Mouse (Mus musculus) liver, embryonic 12.5 days (tissue): Measurements from ENCODE around the gene Fam136a. TPM values are rescaled to one million over a fixed set of nuclear protein-coding genes. Genes with fewer than 3 reads are reported as not detected.
A peak's percentile ranks its signal among the peaks of the same experiment; 100 is the strongest.
"Not testable (repeated sequence)": the region's sequence is repeated elsewhere in the genome, so short reads cannot be mapped to it uniquely, and the experiment has no call there.

ENCODE experiments used
- ATAC-seq: fragments of 200-750 bp; cut with Nextera tagmentation; 2 replicates; pipeline ENCODE4 v1.8.0; 2017; ENCODE audit warnings: moderate number of reproducible peaks, mild to moderate bottlenecking, moderate library complexity
- H3K27ac ChIP-seq: fragments of 300-500 bp; sonication (generic); 2 replicates; pipeline ENCODE4 v1.5.1; 2016; ENCODE audit warnings: mild to moderate bottlenecking
- H3K27me3 ChIP-seq: fragments of 300-500 bp; sonication (generic); replicated peaks from 2 replicates; pipeline ENCODE4 v1.6.1; 2016; ENCODE audit warnings: mild to moderate bottlenecking, moderate library complexity
- H3K36me3 ChIP-seq: fragments of 300-500 bp; sonication (generic); 2 replicates; pipeline ENCODE4 v1.6.1; 2016; ENCODE audit warnings: mild to moderate bottlenecking, moderate library complexity
- H3K4me1 ChIP-seq: fragments of 300-500 bp; sonication (generic); 2 replicates; pipeline ENCODE4 v1.6.1; 2016
- H3K4me2 ChIP-seq: fragments of 300-500 bp; sonication (generic); 2 replicates; pipeline ENCODE4 v1.6.1; 2016; ENCODE audit warnings: mild to moderate bottlenecking, moderate library complexity
- H3K4me3 ChIP-seq: fragments of 300-500 bp; sonication (generic); 2 replicates; pipeline ENCODE4 v1.5.1; 2016; ENCODE audit warnings: mild to moderate bottlenecking, moderate library complexity
- H3K9ac ChIP-seq: fragments of 300-500 bp; sonication (generic); 2 replicates; pipeline ENCODE4 v1.6.1; 2016; ENCODE audit warnings: mild to moderate bottlenecking, moderate library complexity
- H3K9me3 ChIP-seq: fragments of 300-500 bp; sonication (generic); replicated peaks from 2 replicates; pipeline ENCODE4 v1.6.1; 2016; ENCODE audit warnings: mild to moderate bottlenecking, moderate library complexity
- WGBS: fragments of 180-500 bp; shearing (Covaris S2); methylation state at CpG from one replicate; pipeline ENCODE4 v1.1.7; 2016; ENCODE audit not compliant: insufficient replicate concordance; 5-methylcytosine and 5-hydroxymethylcytosine counted together
- polyA plus RNA-seq: library from polyadenylated mRNA; unstranded; fragments of >200 nt; fragmentation: Nextera tagmentation; extraction: Ambion mirVana; gene quantifications from 2 replicates; pipeline ENCODE4 v1.2.1, GENCODE M21; 2016

The Fam136a gene
- polyA plus RNA-seq, 1 experiment from 2014 or later = 111 TPM

- Histone ChIP-seq H3K4me2 (peak overlapping the region; percentile 85), H3K9me3 (no peaks in the 10 kb centered on the region), H3K36me3 (peaks cover 42% of the 10 kb centered on the region), H3K4me3 (peak overlapping the region; percentile 94), H3K27me3 (no peaks in the 10 kb centered on the region), H3K27ac (peak overlapping the region; percentile 89), H3K4me1 (peaks cover 59% of the 10 kb centered on the region), H3K9ac (peak overlapping the region; percentile 86)
- no peak for ATAC-seq
- WGBS = 49% methylated on average over 3 of the region's 3 CpGs
These were observed 4.8 kb downstream of the Fam136a start for GRCm38 (mm10) chr6:86370093-86370713.

GRCm38 (mm10) chr6:86370764-86371339 lies 5.4 kb downstream of the Fam136a start, which contains the start of gene Snrpg:
Snrpg (plus strand) TSS chr6:86371304.
- Histone ChIP-seq H3K4me1 (peaks cover 58% of the 10 kb centered on the region), H3K27me3 (no peaks in the 10 kb centered on the region), H3K36me3 (peaks cover 47% of the 10 kb centered on the region), H3K4me3 (peak within 1 kb of the TSS; percentile 94), H3K4me2 (peak within 1 kb of the TSS; percentile 85), H3K9ac (peak within 1 kb of the TSS; percentile 86), H3K9me3 (no peaks in the 10 kb centered on the region), H3K27ac (peak within 1 kb of the TSS; percentile 89)
- ATAC-seq = peak; percentile 35; the same call in 1 of the 2 replicates
- WGBS = 14% methylated on average over 15 of the region's 15 CpGs

GRCm38 (mm10) chr6:86371340-86371911 lies 6.0 kb downstream of the Fam136a start:
- Histone ChIP-seq H3K27ac (peak overlapping the region; percentile 89), H3K9me3 (no peaks in the 10 kb centered on the region), H3K9ac (peak overlapping the region; percentile 86), H3K27me3 (no peaks in the 10 kb centered on the region), H3K4me2 (peak overlapping the region; percentile 85), H3K4me3 (peak overlapping the region; percentile 94), H3K4me1 (peaks cover 52% of the 10 kb centered on the region), H3K36me3 (peaks cover 53% of the 10 kb centered on the region)
- ATAC-seq = peak; percentile 92
- under 1% methylated on average over 50 of the region's 50 CpGs for WGBS

- peak overlapping the region; percentile 85 for H3K4me2 ChIP-seq
- H3K27ac ChIP-seq = peak overlapping the region; percentile 26; the same call in 1 of the 2 replicates
- H3K4me1 ChIP-seq = peaks cover 46% of the 10 kb centered on the region
- peak overlapping the region; percentile 94 for H3K4me3 ChIP-seq
- H3K36me3 ChIP-seq = peaks cover 59% of the 10 kb centered on the region
- H3K9ac ChIP-seq = peak overlapping the region; percentile 86
- ATAC-seq = no peak
- WGBS = 2% methylated on average over 12 of the region's 12 CpGs
- H3K9me3 ChIP-seq = no peaks in the 10 kb centered on the region
- no peaks in the 10 kb centered on the region for H3K27me3 ChIP-seq
These were observed 6.6 kb downstream of the Fam136a start for GRCm38 (mm10) chr6:86371950-86372516.

GRCm38 (mm10) chr6:86373556-86373955 lies 8.1 kb downstream of the Fam136a start:
- peak overlapping the region; percentile 85; the same call in 1 of the 2 replicates for H3K4me2 ChIP-seq
- H3K4me3 ChIP-seq = no peak overlapping the region
- H3K4me1 ChIP-seq = peaks cover 32% of the 10 kb centered on the region
- WGBS = 84% methylated on average over 6 of the region's 6 CpGs
- no peak overlapping the region for H3K9ac ChIP-seq
- no peak overlapping the region for H3K27ac ChIP-seq
- peaks cover 64% of the 10 kb centered on the region for H3K36me3 ChIP-seq
- no peak for ATAC-seq
- no peaks in the 10 kb centered on the region for H3K9me3 ChIP-seq
- no peaks in the 10 kb centered on the region for H3K27me3 ChIP-seq

GRCm38 (mm10) chr6:86378341-86378740 lies 12.9 kb downstream of the Fam136a start:
- Histone ChIP-seq H3K9ac (no peak overlapping the region), H3K9me3 (no peaks in the 10 kb centered on the region), H3K27ac (no peak overlapping the region), H3K4me3 (no peak overlapping the region), H3K27me3 (no peaks in the 10 kb centered on the region), H3K4me2 (no peak overlapping the region), H3K4me1 (peaks cover 10% of the 10 kb centered on the region), H3K36me3 (peaks cover 63% of the 10 kb centered on the region)
- ATAC-seq = no peak
- 76% methylated on average over 3 of the region's 3 CpGs for WGBS

GRCm38 (mm10) chr6:86380112-86380511 lies 14.7 kb downstream of the Fam136a start:
- not testable (repeated sequence) for H3K9ac ChIP-seq, H3K27me3 ChIP-seq, H3K9me3 ChIP-seq, H3K4me2 ChIP-seq, H3K4me3 ChIP-seq, ATAC-seq, H3K27ac ChIP-seq
- Histone ChIP-seq H3K4me1 (peaks cover 20% of the 10 kb centered on the region), H3K36me3 (peaks cover 49% of the 10 kb centered on the region)
- WGBS = 67% methylated on average over 8 of the region's 8 CpGs

- ATAC-seq = no peak
- Histone ChIP-seq H3K36me3 (peaks cover 35% of the 10 kb centered on the region), H3K4me2 (no peak overlapping the region), H3K4me1 (peaks cover 30% of the 10 kb centered on the region), H3K27ac (no peak overlapping the region), H3K9ac (no peak overlapping the region), H3K27me3 (no peaks in the 10 kb centered on the region), H3K9me3 (no peaks in the 10 kb centered on the region), H3K4me3 (no peak overlapping the region)
These were observed 17.1 kb downstream of the Fam136a start for GRCm38 (mm10) chr6:86382551-86382950.

- H3K4me2 ChIP-seq = no peak overlapping the region; the same call in 1 of the 2 replicates
- H3K4me1 ChIP-seq = peaks cover 30% of the 10 kb centered on the region
- no peaks in the 10 kb centered on the region for H3K9me3 ChIP-seq
- no peak overlapping the region for H3K27ac ChIP-seq
- no peak overlapping the region for H3K4me3 ChIP-seq
- peaks cover 35% of the 10 kb centered on the region for H3K36me3 ChIP-seq
- ATAC-seq = no peak; the same call in 1 of the 2 replicates
- no peaks in the 10 kb centered on the region for H3K27me3 ChIP-seq
- H3K9ac ChIP-seq = no peak overlapping the region
- WGBS = 42% methylated on average over 16 of the region's 16 CpGs
These were observed 17.9 kb downstream of the Fam136a start for GRCm38 (mm10) chr6:86383370-86383769.

- Histone ChIP-seq H3K4me3 (no peak overlapping the region), H3K9ac (no peak overlapping the region), H3K4me1 (peaks cover 30% of the 10 kb centered on the region), H3K36me3 (peaks cover 35% of the 10 kb centered on the region), H3K4me2 (no peak overlapping the region), H3K27ac (peak overlapping the region; percentile 12; the same call in 1 of the 2 replicates), H3K27me3 (no peaks in the 10 kb centered on the region), H3K9me3 (no peaks in the 10 kb centered on the region)
- WGBS = 49% methylated on average over 4 of the region's 4 CpGs
- no peak for ATAC-seq
These were observed 19.2 kb downstream of the Fam136a start for GRCm38 (mm10) chr6:86384692-86385091.

GRCm38 (mm10) chr6:86385362-86386104 lies 20.1 kb downstream of the Fam136a start:
- H3K27me3 ChIP-seq = no peaks in the 10 kb centered on the region
- 68% methylated on average over 5 of the region's 5 CpGs for WGBS

More at GRCm38 (mm10) chr6:86385362-86386104, 20.1 kb downstream of the Fam136a start:
- H3K4me1 ChIP-seq = peaks cover 30% of the 10 kb centered on the region
- H3K9me3 ChIP-seq = no peaks in the 10 kb centered on the region
- peaks cover 39% of the 10 kb centered on the region for H3K36me3 ChIP-seq
- H3K4me2 ChIP-seq = no peak overlapping the region
- no peak overlapping the region for H3K4me3 ChIP-seq
- peak overlapping the region; percentile 12 for H3K27ac ChIP-seq
- no peak overlapping the region for H3K9ac ChIP-seq
- peak; percentile 56 for ATAC-seq
